Mouse (Mus musculus) MEL (cell line): ENCODE results near the gene Tmc4. TPM values are rescaled to one million over a fixed set of nuclear protein-coding genes. Genes with fewer than 3 reads are reported as not detected.
"Not testable (repeated sequence)": the region's sequence is repeated elsewhere in the genome, so short reads cannot be mapped to it uniquely, and the experiment has no call there.

Experiments used
- DNase-seq: peaks from one replicate; pipeline ENCODE4 v3.0.0; 2011; ENCODE audit warnings: low read depth, low spot score
- H3K27ac ChIP-seq: 2 replicates; pipeline ENCODE4 v1.5.1; 2012; ENCODE audit warnings: low read depth, mild to moderate bottlenecking, control low read depth, low read length, moderate library complexity; ENCODE audit not compliant: control insufficient read depth
- H3K27me3 ChIP-seq, 2 experiments: fragments of 150-350 bp in 1 of 2; sonication (generic) in 1 of 2; 2 replicates each; pipeline ENCODE4 v1.6.1; 2012; ENCODE audit warnings: low read length in 2 of 2, mild to moderate bottlenecking in 2 of 2, improper control_type of control experiment in 1 of 2, moderate library complexity in 1 of 2; ENCODE audit not compliant: insufficient read depth in 2 of 2, control insufficient read depth in 1 of 2
- H3K36me3 ChIP-seq, 2 experiments: 2 replicates each; pipeline ENCODE4 v1.6.1; 2012 to 2014; ENCODE audit warnings: low read length in 2 of 2, improper control_type of control experiment in 1 of 2, inconsistent platforms in 1 of 2, mild to moderate bottlenecking in 1 of 2; ENCODE audit not compliant: insufficient read depth in 2 of 2, control insufficient read depth in 1 of 2
- H3K4me1 ChIP-seq, 2 experiments: fragments of 150-350 bp in 1 of 2; sonication (generic) in 1 of 2; 2 replicates each; pipeline ENCODE4 v1.6.1; 2012; ENCODE audit warnings: low read length in 2 of 2, improper control_type of control experiment in 1 of 2, mild to moderate bottlenecking in 1 of 2; ENCODE audit not compliant: insufficient read depth in 2 of 2, control insufficient read depth in 1 of 2
- H3K4me3 ChIP-seq, 2 experiments: fragments of 150-350 bp in 1 of 2; sonication (generic) in 1 of 2; 2 replicates each; pipeline ENCODE4 v1.5.1; 2012; ENCODE audit warnings: low read depth in 2 of 2, low read length in 2 of 2, mild to moderate bottlenecking in 2 of 2, moderate library complexity in 2 of 2, control low read depth in 1 of 2, improper control_type of control experiment in 1 of 2; ENCODE audit not compliant: control insufficient read depth in 1 of 2, insufficient read depth in 1 of 2
- H3K79me2 ChIP-seq: 2 replicates; pipeline ENCODE4 v1.6.1; 2012; ENCODE audit warnings: mild to moderate bottlenecking, low read length, moderate library complexity; ENCODE audit not compliant: control insufficient read depth, poor library complexity, insufficient read depth
- H3K9ac ChIP-seq: 2 replicates; pipeline ENCODE4 v1.6.1; 2012; ENCODE audit warnings: low read depth, mild to moderate bottlenecking, control low read depth, low read length, moderate library complexity; ENCODE audit not compliant: control insufficient read depth, poor library complexity, severe bottlenecking
- H3K9me3 ChIP-seq: fragments of 150-350 bp; sonication (generic); replicated peaks from 2 replicates; pipeline ENCODE4 v1.6.1; 2012; ENCODE audit warnings: mild to moderate bottlenecking, low read length, improper control_type of control experiment, moderate library complexity; ENCODE audit not compliant: insufficient read depth
- BHLHE40 ChIP-seq: IDR thresholded peaks from 2 replicates; pipeline ENCODE4 v1.6.1; 2012; ENCODE audit warnings: low read depth, mild to moderate bottlenecking, inconsistent platforms, low read length, improper control_type of control experiment, borderline replicate concordance
- CHD2 ChIP-seq: IDR thresholded peaks from 2 replicates; pipeline ENCODE4 v1.6.1; 2011; ENCODE audit warnings: low read length, improper control_type of control experiment
- HCFC1 ChIP-seq: IDR thresholded peaks from 2 replicates; pipeline ENCODE4 v1.6.1; 2012; ENCODE audit warnings: low read depth, mild to moderate bottlenecking, inconsistent platforms, low read length, improper control_type of control experiment, moderate library complexity
- JUND ChIP-seq: IDR thresholded peaks from 2 replicates; pipeline ENCODE4 v1.6.1; 2011; ENCODE audit warnings: low read depth, mild to moderate bottlenecking, improper control_type of control experiment, low read length
- MAZ ChIP-seq: IDR thresholded peaks from 2 replicates; pipeline ENCODE4 v1.6.1; 2012; ENCODE audit warnings: low read depth, mild to moderate bottlenecking, inconsistent platforms, low read length, improper control_type of control experiment
- NELFE ChIP-seq: IDR thresholded peaks from 2 replicates; pipeline ENCODE4 v1.6.1; 2011; ENCODE audit warnings: low read depth, low read length, improper control_type of control experiment
- NRF1 ChIP-seq: IDR thresholded peaks from 2 replicates; pipeline ENCODE4 v1.6.1; 2014; ENCODE audit warnings: low read depth, mild to moderate bottlenecking, inconsistent platforms, low read length, improper control_type of control experiment, moderate library complexity; ENCODE audit not compliant: poor library complexity, insufficient read depth, severe bottlenecking
- POLR2A ChIP-seq, 2 experiments: IDR thresholded peaks; 2 replicates each; pipeline ENCODE4 v1.6.1; 2011 to 2012; ENCODE audit warnings: low read length in 2 of 2, mild to moderate bottlenecking in 2 of 2, control low read depth in 1 of 2, improper control_type of control experiment in 1 of 2, low read depth in 1 of 2, moderate library complexity in 1 of 2; ENCODE audit not compliant: control insufficient read depth in 1 of 2, insufficient read depth in 1 of 2, poor library complexity in 1 of 2
- POLR2AphosphoS2 ChIP-seq: IDR thresholded peaks from 2 replicates; pipeline ENCODE4 v1.6.1; 2011; ENCODE audit warnings: low read length, improper control_type of control experiment
- POLR2AphosphoS5 ChIP-seq: IDR thresholded peaks from 2 replicates; pipeline ENCODE4 v1.6.1; 2012; ENCODE audit warnings: low read depth, borderline replicate concordance, mild to moderate bottlenecking, inconsistent platforms, low read length, moderate library complexity, mixed read lengths
- SIN3A ChIP-seq: IDR thresholded peaks from 2 replicates; pipeline ENCODE4 v1.6.1; 2012; ENCODE audit warnings: low read length, improper control_type of control experiment, inconsistent platforms
- SMC3 ChIP-seq: IDR thresholded peaks from 2 replicates; pipeline ENCODE4 v1.6.1; 2011; ENCODE audit warnings: low read depth, low read length, improper control_type of control experiment
- USF1 ChIP-seq: IDR thresholded peaks from 2 replicates; pipeline ENCODE4 v1.6.1; 2014; ENCODE audit warnings: low read depth, mild to moderate bottlenecking, inconsistent platforms, low read length, improper control_type of control experiment, moderate library complexity
- ZKSCAN1 ChIP-seq: IDR thresholded peaks from 2 replicates; pipeline ENCODE4 v1.6.1; 2012; ENCODE audit warnings: low read depth, mild to moderate bottlenecking, inconsistent platforms, low read length, improper control_type of control experiment, moderate library complexity
- ZMIZ1 ChIP-seq: IDR thresholded peaks from 2 replicates; pipeline ENCODE4 v1.6.1; 2012; ENCODE audit warnings: low read depth, mild to moderate bottlenecking, inconsistent platforms, low read length, improper control_type of control experiment, moderate library complexity
- polyA plus RNA-seq, 2 experiments: library from polyadenylated mRNA; stranded (reverse) in 1 of 2; unstranded in 1 of 2; fragments of >175 nt in 1 of 2; fragments of >200 nt in 1 of 2; gene quantifications; 2 replicates each; pipeline versions ENCODE4 v1.2.1 to v1.2.4; 2012; ENCODE audit warnings: low replicate concordance in 2 of 2, low read depth in 1 of 2; ENCODE audit not compliant: insufficient read length in 2 of 2, insufficient read depth in 1 of 2, missing spikeins in 1 of 2
- total RNA-seq: library from RNA; depleted of rRNA; stranded (reverse); fragments of 300-350 nt; gene quantifications from 2 replicates; pipeline ENCODE4 v1.2.3, GENCODE M21; 2012

The Tmc4 gene
- total and polyA plus RNA-seq, 3 experiments = 2.7 to 16.8 TPM; not detected in 1

DNA sequence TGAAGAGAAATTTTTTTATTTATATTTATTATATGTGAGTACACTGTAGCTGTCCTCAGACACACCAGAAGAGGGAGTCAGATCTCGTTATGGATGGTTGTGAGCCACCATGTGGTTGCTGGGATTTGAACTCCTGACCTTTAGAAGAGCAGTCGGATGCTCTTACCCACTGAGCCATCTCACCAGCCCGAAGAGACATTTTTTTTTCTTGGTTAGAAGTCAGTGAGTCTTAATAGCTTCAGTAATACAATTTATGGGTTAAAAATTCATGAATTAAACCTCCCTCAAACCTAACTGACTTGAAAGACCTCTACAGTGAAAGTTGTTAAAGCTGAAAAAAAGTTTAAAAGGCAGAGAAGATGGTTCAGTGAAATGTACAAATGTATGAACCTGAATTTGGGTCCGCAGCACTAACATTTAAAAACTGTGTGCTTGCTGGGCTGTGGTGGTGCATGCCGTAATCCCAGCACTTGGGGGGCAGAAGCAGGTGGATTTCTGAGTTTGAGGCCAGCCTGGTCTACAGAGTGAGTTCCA lies 31.2 kb upstream of the Tmc4 start:
- not testable (repeated sequence) for H3K27me3 ChIP-seq, H3K9me3 ChIP-seq, H3K27ac ChIP-seq
- H3K79me2 ChIP-seq = peaks cover 27% of the 10 kb centered on the region
- DNase-seq = peak; percentile 58
- peak; percentile 34; the same call in 1 of the 2 replicates for TF ChIP-seq POLR2AphosphoS2
- 0 out of 2 replicates have a peak, but pooled peaks have one; percentile 15 for TF ChIP-seq SIN3A
- TF ChIP-seq, all 39 proteins: peak for 2; not testable (repeated sequence) for 37
- H3K9ac ChIP-seq, H3K4me1 ChIP-seq, H3K4me3 ChIP-seq: not testable (repeated sequence)
- H3K36me3 ChIP-seq = peaks cover 6 to 13% of the 10 kb centered on the region in 2 experiments

DNA sequence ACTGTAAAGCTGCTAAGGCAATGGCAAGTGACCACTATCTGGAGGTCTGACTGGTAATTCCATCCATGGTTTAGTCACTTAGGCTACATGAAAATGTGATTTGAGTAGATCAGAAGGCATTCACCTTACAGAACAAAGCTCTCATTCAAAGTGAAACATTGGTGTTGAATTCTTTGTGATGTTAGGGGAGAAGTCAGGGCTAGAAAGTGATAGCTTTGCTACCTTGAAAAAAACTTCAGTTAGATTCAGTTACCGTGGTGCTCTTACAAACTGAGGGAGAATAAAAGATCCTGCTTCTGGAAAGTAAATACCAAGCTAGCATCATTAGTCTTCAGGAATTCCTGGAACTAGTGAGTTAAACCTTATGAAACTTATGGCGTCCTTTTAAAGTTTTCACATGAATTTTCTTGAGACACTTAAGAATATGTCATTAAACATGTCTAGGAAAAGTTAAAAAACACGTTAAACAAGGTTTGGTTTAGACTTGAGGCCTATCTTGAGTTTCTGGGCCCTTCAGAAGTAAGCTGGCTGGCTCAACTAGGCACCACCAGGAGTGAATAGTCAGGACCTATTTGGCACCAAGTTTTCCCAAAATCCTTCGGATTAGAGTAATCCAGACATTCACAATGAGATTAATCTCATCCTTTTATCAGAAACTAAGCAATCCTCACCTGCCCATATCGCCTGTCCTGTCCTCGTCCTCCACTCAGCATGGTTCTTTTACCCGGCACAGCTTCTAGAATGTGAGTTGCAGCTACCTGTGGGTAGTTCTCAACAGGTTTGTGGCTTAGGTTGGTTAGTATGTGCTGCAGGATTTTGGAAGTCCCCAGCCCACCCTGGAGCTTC lies 30.4 kb upstream of the Tmc4 start:
- Histone ChIP-seq H3K36me3 (peaks cover 6 to 16% of the 10 kb centered on the region in 2 experiments), H3K4me1 (peaks cover 0 to 8% of the 10 kb centered on the region in 2 experiments; a peak in 1 of 4 replicates), H3K27ac (peak overlapping the region; percentile 98), H3K79me2 (peaks cover 28% of the 10 kb centered on the region), H3K4me3 (no peak overlapping the region), H3K27me3 (no peaks in the 10 kb centered on the region), H3K9me3 (no peaks in the 10 kb centered on the region), H3K9ac (peak overlapping the region; percentile 49)
- TF ChIP-seq NRF1 (no peak), BHLHE40 (no peak), NELFE (0 out of 2 replicates have a peak, but pooled peaks have one; percentile 41), ZMIZ1 (peak; percentile 87), CHD2 (no peak; the same call in none of the 2 replicates), MAZ (no peak), JUND (no peak; the same call in 1 of the 2 replicates), POLR2A (IDR thresholded peaks at IDR 0.05; ENCODE audit: control insufficient read depth in 1 of 2, insufficient read depth in 1 of 2, low read depth in 1 of 2, low read length in 2 of 2, poor library complexity in 1 of 2) (peak in 1 of 2 experiments; percentile 92; a peak in 3 of 4 replicates), POLR2AphosphoS2 (peak; percentile 100), POLR2AphosphoS5 (peak; percentile 67; the same call in 1 of the 2 replicates), SMC3 (peak; percentile 17), ZKSCAN1 (no peak), USF1 (no peak), HCFC1 (no peak)
- DNase-seq = peak; percentile 68
